Mouse (Mus musculus): ENCODE data around the gene Rbpjl. TPM values are rescaled to one million over a fixed set of nuclear protein-coding genes. Genes with fewer than 3 reads are reported as not detected.

Gene Rbpjl
- not detected in 2 replicates for polyA plus RNA-seq (2012; ENCODE audit: insufficient read depth, insufficient read length, low replicate concordance, missing spikeins)

- no peak within 1 kb of the TSS for H3K27ac ChIP-seq (ENCODE audit: insufficient read depth, low read depth, low read length)
Measured at GRCm38 (mm10) chr2:164402906-164403305, at the start of gene Rbpjl. TSS of gene Rbpjl (plus strand) at chr2:164403141.

DNA sequence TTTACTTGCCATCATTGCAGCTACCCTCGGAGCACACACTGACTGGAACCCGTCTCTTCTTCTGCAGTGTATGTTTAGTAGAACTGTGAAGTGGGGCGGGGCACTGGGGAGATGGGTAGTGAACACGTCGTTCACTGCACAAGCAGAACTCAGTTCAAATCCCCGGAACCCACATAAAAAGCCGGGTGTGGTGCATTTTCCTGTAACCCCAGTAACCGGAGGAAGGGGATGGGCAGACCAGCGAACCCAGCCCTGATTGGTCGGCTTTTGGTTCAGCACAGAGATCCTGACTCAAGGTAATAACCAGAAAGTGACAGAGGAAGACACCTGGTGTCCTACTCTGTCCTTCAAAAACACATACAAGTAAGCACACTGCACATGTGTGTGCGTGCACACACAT lies 49.6 kb upstream of the Rbpjl start:
- Histone ChIP-seq H3K27ac (ENCODE audit: insufficient read depth, low read depth, low read length) (no peak overlapping the region), H3K4me3 (ENCODE audit: insufficient read depth, low read depth, low read length) (no peak overlapping the region), H3K4me1 (ENCODE audit: control insufficient read depth, insufficient read depth, low read length) (no peaks in the 10 kb centered on the region)
- no peak for TF ChIP-seq CTCF (IDR thresholded peaks at IDR 0.05; ENCODE audit: insufficient read depth, low read depth, low read length)
- TF ChIP-seq POLR2A (IDR thresholded peaks at IDR 0.05; ENCODE audit: insufficient read depth, low read depth, low read length), result no peak
- WGBS, result 89% methylated on average over 11 of the region's 11 CpGs

More at GRCm38 (mm10) chr2:164402906-164403305, at the start of gene Rbpjl:
- 6% methylated on average over 17 of the region's 17 CpGs for WGBS
- Histone ChIP-seq H3K4me3 (ENCODE audit: insufficient read depth, low read depth, low read length) (0 out of 2 replicates have a peak within 1 kb of the TSS, but pooled peaks have one; percentile 18), H3K4me1 (ENCODE audit: control insufficient read depth, insufficient read depth, low read length) (peaks cover 30% of the 10 kb centered on the region)
- TF ChIP-seq CTCF (IDR thresholded peaks at IDR 0.05; ENCODE audit: insufficient read depth, low read depth, low read length), result peak; percentile 94
- TF ChIP-seq POLR2A (IDR thresholded peaks at IDR 0.05; ENCODE audit: insufficient read depth, low read depth, low read length), result no peak

GRCm38 (mm10) chr2:164356177-164356967 lies 46.6 kb upstream of the Rbpjl start:
- Histone ChIP-seq H3K4me3 (ENCODE audit: insufficient read depth, low read depth, low read length) (no peak overlapping the region), H3K4me1 (ENCODE audit: control insufficient read depth, insufficient read depth, low read length) (no peaks in the 10 kb centered on the region), H3K27ac (ENCODE audit: insufficient read depth, low read depth, low read length) (no peak overlapping the region)
- TF ChIP-seq POLR2A (IDR thresholded peaks at IDR 0.05; ENCODE audit: insufficient read depth, low read depth, low read length), result no peak
- 82% methylated on average over 11 of the region's 11 CpGs for WGBS

- TF ChIP-seq CTCF (IDR thresholded peaks at IDR 0.05; ENCODE audit: insufficient read depth, low read depth, low read length) (no peak), POLR2A (IDR thresholded peaks at IDR 0.05; ENCODE audit: insufficient read depth, low read depth, low read length) (no peak)
- Histone ChIP-seq H3K4me1 (ENCODE audit: control insufficient read depth, insufficient read depth, low read length) (no peaks in the 10 kb centered on the region), H3K4me3 (ENCODE audit: insufficient read depth, low read depth, low read length) (no peak overlapping the region), H3K27ac (ENCODE audit: insufficient read depth, low read depth, low read length) (no peak overlapping the region)
- WGBS, result 78% methylated on average over 3 of the region's 3 CpGs
Measured at GRCm38 (mm10) chr2:164358373-164358772, 44.6 kb upstream of the Rbpjl start.

GRCm38 (mm10) chr2:164359031-164359430 lies 43.9 kb upstream of the Rbpjl start:
- H3K4me1 ChIP-seq (ENCODE audit: control insufficient read depth, insufficient read depth, low read length), result no peaks in the 10 kb centered on the region
- H3K27ac ChIP-seq (ENCODE audit: insufficient read depth, low read depth, low read length), result no peak overlapping the region
- TF ChIP-seq CTCF (IDR thresholded peaks at IDR 0.05; ENCODE audit: insufficient read depth, low read depth, low read length), result no peak
- no peak for TF ChIP-seq POLR2A (IDR thresholded peaks at IDR 0.05; ENCODE audit: insufficient read depth, low read depth, low read length)
- 89% methylated on average over 5 of the region's 5 CpGs for WGBS
- H3K4me3 ChIP-seq (ENCODE audit: insufficient read depth, low read depth, low read length), result no peak overlapping the region

- WGBS, result 90% methylated on average over 5 of the region's 5 CpGs
Measured at GRCm38 (mm10) chr2:164359668-164360067, 43.3 kb upstream of the Rbpjl start.

GRCm38 (mm10) chr2:164360974-164361657 lies 41.8 kb upstream of the Rbpjl start:
- no peak for TF ChIP-seq CTCF (IDR thresholded peaks at IDR 0.05; ENCODE audit: insufficient read depth, low read depth, low read length)
- no peak for TF ChIP-seq POLR2A (IDR thresholded peaks at IDR 0.05; ENCODE audit: insufficient read depth, low read depth, low read length)
- WGBS, result 45% methylated on average over 13 of the region's 13 CpGs
- no peak overlapping the region for H3K4me3 ChIP-seq (ENCODE audit: insufficient read depth, low read depth, low read length)
- H3K27ac ChIP-seq (ENCODE audit: insufficient read depth, low read depth, low read length), result no peak overlapping the region
- no peaks in the 10 kb centered on the region for H3K4me1 ChIP-seq (ENCODE audit: control insufficient read depth, insufficient read depth, low read length)

More at GRCm38 (mm10) chr2:164359668-164360067, 43.3 kb upstream of the Rbpjl start:
- H3K4me3 ChIP-seq (ENCODE audit: insufficient read depth, low read depth, low read length), result no peak overlapping the region
- no peak for TF ChIP-seq POLR2A (IDR thresholded peaks at IDR 0.05; ENCODE audit: insufficient read depth, low read depth, low read length)
- no peak for TF ChIP-seq CTCF (IDR thresholded peaks at IDR 0.05; ENCODE audit: insufficient read depth, low read depth, low read length)
- H3K27ac ChIP-seq (ENCODE audit: insufficient read depth, low read depth, low read length), result no peak overlapping the region
- H3K4me1 ChIP-seq (ENCODE audit: control insufficient read depth, insufficient read depth, low read length), result no peaks in the 10 kb centered on the region

DNA sequence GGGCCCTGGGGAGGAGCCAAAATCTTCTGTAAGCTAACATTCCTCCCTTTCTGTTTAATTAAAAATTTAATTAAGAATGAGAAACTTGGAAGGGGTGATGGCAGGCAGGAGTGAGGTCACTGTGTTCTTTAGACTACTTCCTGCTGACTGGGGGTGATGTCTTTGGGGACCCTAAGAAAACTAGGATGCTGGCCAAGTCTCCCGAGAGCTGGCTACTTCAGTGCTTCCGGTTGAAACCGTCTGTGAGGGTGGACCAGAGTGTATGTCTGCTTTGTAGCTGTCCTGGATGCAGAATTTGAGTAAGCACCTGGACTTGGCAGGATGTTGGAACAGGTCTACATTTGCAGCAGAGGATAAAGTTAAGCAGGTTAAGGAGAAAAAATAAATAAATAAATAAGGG lies 36.0 kb upstream of the Rbpjl start:
- no peak overlapping the region for H3K27ac ChIP-seq (ENCODE audit: insufficient read depth, low read depth, low read length)
- H3K4me1 ChIP-seq (ENCODE audit: control insufficient read depth, insufficient read depth, low read length), result no peaks in the 10 kb centered on the region
- WGBS, result 51% methylated on average over 3 of the region's 3 CpGs
- H3K4me3 ChIP-seq (ENCODE audit: insufficient read depth, low read depth, low read length), result no peak overlapping the region
- no peak for TF ChIP-seq POLR2A (IDR thresholded peaks at IDR 0.05; ENCODE audit: insufficient read depth, low read depth, low read length)
- no peak for TF ChIP-seq CTCF (IDR thresholded peaks at IDR 0.05; ENCODE audit: insufficient read depth, low read depth, low read length)

DNA sequence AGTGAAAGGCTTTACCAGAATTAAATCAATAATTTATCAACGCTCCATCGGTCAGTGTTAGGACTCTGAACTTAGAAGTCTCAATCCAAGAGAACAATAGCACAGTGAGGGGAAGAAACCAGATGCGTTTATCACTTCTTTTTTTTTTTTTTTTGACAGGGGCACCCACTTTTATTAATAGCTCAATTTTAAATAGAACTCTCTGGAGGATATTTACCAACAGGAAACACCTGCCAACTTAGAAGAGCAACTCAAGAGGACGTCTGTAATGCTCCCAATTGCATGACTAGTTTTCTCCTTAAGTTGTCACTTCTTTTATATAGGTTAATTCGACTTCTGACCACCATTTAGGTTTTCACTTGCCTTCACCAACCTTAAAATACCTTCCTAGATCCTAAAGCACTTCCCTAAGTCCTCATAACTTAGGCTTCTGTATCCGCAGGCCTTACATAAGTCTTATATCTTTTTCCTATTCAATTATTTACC lies 34.3 kb upstream of the Rbpjl start:
- Histone ChIP-seq H3K4me3 (ENCODE audit: insufficient read depth, low read depth, low read length) (no peak overlapping the region), H3K27ac (ENCODE audit: insufficient read depth, low read depth, low read length) (no peak overlapping the region), H3K4me1 (ENCODE audit: control insufficient read depth, insufficient read depth, low read length) (no peaks in the 10 kb centered on the region)
- TF ChIP-seq POLR2A (IDR thresholded peaks at IDR 0.05; ENCODE audit: insufficient read depth, low read depth, low read length) (no peak), CTCF (IDR thresholded peaks at IDR 0.05; ENCODE audit: insufficient read depth, low read depth, low read length) (no peak)
- 84% methylated on average over 6 of the region's 6 CpGs for WGBS

Measured in olfactory bulb, adult 2 months (tissue).